Mouse (Mus musculus) lung, postnatal 25 days (tissue): ENCODE results near the gene Pnmal1.

Experiments used
- DNase-seq: peaks from one replicate; pipeline ENCODE4 v3.0.0; 2022; ENCODE audit warnings: low spot score

Pnmal1 gene

DNA sequence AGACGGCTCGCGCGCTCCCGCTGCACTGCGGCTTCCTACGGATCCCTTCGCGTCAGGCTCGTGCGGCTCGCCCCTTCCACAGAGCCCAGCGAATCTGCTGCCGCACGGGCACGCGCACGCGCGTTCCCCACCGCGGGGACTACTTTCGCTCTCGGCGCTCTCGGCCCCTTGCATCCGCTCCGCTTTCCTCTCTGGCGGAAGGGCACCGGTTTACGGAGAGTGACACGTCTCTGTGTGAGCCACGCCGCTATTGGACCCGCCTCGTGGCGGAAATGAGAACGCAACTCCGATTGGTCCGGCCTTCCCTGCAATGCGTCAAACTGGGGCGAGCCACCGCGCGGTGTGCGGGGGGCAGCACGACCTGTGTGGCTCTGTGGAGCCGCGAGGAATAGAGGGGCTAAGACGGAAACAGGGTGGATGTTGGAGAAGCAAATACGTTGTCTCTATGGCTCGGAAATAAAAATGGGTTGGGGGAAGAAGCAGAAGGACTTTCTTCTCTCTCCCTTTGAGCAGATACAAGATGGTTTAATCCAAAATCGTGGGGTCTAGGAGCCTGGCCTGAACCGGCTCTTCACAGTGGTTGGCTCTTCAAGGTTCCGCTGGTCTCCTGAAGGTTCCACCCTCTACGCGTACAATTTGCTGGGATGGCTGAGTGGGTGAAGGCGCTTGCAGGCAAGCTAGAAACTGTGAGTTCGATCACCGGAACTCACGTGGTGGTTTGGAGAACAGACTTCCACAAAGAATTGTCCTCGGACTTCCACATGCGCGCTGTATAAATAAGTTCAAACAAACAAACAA lies 35.2 kb upstream of the Pnmal1 start, which contains the start of gene Calm3:
TSS of gene Calm3 (minus strand) at position 78 of the 798 bp plus-strand sequence.
- peak; percentile 99 for DNase-seq

DNA sequence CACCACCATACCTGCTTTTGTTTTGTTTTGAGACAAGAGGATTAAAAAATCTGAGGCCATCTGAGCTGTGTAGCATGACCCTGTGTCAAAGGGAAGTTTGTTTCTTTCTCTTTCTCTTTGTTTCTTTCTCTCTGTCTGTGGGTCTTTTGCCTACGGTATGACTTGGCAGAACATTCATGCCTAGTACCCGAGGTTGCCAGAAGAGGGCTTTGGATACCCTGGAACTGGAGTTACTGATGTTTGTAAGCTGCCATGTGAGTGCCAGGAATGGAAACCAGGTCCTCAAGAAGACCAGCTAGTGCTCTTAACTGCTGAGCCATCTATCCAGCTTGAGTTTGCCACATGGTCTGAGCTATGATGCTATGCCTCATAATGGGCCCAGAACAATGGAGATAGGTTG lies 31.1 kb upstream of the Pnmal1 start:
- no peak for DNase-seq

DNA sequence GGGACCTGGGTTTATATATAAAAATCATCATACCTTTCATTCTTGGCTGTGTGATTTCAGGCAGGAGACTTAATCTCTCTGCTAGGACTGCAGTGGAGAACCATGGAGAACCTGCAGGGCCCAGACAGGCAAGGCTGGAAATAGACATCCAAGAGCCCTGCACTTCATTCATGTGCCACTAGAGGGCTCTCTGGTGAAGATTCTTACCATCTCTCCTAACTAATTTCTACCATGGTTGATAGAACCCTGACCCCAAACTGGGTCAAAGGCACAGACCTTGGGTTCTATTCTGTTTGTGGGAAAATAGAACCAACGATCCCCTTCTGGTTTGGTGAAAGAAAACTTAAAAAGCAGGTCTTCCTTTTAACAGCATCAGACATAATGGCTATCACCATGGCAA lies 28.6 kb upstream of the Pnmal1 start:
- peak; percentile 68 for DNase-seq

DNA sequence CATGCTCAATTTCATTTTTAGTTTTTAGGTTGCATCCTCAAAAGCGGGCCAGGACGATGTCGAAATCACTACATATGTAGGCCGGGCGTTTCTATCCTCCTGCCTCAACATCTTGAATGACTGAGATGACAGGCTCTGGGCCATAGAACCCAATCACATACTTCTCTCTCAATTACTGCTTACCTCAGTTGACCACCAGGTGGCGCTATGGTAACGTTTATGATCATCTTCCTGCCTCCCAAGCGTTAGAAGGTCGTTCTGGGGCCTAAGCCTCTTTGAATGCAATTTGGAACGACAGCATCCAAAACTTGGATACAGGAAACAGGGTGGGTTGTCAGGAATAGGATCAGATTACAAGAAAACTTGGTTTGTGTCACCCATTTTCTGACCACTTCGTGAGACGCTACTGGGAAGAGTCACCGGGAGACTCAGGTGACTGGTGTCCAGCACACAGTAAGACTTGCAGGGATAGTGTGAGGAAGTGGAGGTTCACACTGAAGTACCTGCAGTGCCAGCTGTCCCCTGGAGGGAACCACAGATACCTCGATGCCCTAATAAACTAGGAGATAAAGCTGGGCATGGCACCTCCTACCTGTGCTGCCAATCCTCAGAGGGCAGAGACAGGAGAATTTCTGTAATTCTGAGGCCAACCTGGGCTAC lies 27.4 kb upstream of the Pnmal1 start:
- peak; percentile 78 for DNase-seq

DNA sequence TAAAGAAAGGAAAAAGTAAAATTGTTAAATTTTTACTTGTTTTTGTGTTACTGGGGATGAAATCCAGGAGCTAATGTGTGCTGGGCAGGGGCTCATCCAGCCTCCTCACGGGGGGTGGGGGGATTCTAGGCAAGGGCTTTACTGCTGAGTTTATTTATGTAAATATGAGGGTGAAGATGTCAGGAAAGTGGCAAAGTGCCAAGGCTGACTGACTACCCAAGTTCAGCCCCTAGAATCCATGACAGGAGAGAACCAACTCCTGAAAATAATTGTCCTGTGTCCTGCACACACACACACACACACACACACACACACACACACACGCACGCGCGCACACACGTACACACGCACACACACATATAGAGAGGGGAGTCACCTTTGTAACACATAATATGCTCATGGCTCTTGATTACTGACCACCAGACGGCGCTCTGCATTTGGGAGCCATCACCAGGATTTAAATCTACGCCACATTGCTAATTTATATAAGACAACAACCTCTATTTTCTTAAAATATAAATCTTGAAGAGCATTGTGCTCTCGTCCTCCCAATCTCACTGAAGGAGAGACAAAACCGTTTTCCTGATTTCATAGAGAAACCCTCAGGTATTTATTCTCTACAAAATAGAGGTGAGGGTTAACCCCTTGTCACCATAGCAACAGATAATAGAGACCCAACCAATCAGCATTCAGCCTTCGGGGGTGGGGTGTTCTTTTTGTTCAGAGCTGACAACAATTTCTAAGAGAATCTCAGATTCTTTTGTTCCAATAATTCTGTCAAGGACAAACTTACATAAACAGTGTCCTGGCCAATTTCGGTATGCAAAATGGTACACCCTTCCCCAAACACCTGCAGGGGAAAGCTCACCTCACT lies 26.5 kb upstream of the Pnmal1 start:
- DNase-seq: no peak

DNA sequence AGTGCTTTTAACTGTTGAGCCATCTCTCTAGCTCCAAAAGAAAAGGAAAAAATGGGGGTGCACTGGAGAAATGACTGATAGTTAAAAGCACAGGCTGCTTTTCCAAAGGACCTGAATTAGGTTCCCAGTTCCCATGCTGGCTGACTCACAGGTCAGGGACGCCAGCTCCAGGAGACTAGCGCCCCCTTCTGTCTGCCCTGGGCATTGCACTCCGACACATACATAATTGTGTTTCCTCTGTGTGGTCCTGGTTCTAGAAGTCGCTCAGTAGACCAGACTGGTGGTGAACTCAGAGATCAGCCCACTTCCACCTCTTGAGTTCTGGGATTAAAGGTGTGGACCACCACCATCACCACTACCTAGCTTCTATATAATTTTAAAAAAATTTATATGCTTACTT lies 22.2 kb upstream of the Pnmal1 start:
- no peak for DNase-seq

DNA sequence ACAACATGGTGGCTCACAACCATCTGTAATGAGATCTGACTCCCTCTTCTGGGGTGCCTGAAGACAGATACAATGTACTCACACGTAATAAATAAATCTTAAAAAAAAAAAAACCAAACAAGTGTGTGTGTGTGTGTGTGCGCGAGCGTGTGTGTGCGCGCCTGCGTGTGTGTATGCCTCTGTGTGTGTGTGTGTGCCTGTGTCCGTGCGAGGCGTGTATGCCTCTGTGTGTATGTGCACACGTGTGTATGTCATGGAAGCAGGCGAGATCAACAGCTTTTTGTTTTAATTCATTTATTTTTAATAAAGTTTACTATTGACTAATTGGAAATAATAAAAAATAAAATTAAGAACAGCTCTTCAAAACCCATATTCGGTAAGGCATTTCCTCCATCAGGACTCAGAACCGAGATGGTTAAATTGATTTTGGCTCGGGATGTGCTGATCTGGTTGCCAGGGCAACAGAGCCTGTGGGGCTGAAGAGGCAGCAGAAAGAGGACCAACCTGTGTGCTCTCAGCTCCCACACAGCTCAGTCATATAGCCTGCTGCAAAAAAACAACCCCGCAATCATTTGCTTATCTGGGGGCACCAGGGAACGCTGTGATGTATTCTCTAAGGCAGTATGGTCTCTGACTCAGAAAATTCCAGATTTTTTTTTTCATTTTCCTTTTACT lies 21.2 kb upstream of the Pnmal1 start:
- DNase-seq: no peak

DNA sequence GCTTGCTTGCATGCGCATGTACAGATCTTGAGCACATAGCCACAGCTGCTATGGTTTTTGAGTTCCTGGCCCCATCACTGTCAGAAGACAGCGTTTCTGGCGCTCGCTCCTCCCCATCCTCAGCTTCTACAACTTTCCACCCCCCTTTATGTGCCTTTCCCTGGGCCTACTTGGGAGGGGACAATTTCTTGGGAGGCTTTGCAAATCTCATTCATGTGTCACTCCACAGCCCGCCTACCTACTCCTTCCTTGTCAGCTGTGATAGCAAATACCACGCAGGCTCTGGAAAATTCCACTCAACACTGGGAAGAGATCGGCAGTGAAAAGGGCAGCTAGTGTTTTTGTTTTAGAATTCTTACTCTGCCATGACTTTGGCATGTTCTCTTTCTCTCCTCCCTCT lies 19.2 kb upstream of the Pnmal1 start:
- peak; percentile 55 for DNase-seq

DNA sequence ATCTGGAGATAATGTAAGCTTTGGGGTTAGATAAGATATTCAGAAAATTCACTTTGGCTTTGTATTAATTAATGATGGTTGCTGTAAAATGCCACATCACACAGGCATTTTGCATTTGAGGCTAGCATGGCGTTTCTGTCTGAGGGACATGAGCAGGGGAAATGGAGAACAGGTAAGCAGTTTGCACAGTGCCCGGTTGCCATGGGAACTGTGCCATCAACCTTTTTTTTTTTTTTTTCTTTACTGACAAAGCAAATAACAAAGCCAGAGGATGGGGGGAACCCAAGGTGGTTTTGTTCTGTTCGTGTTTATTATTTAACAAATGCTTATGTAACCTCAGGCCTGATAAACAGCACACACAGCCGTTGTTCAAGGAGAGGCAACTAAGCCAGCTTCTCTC lies 16.6 kb upstream of the Pnmal1 start:
- no peak for DNase-seq

DNA sequence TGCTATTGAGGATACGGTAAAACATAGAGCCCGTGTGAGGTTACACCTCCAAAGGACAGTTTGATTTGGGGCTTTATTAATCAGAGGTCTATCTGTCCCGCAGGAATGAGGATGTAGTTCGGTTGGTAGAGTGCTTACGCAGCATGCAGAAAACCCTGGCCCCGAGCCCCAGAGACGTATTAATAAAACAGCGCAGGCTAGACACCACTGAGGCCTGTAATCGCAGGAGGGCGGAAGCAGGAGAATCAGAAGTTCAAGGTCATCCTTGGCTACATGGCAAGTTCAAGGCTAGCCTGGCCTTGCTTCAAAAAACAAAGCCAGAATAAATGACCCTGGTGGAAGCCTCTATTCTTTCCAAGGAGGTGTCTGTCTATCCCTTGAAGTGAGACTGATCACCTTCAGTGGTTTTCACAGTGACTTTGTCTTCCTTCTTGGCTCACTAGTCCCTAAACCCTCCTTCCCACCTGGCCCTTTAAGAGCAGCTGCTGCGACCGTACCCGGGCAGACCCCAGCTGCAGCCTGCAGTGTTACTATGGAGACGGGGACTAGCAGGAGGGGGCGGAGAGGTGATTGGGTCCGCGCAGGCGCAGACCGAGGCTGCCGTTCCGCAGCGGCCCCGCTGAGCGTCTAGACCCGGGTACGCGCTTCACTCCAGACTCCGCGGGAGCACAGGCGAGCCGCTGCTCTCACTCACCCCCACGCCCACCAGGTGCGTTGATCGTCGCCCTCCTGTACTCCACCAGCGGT lies 15.2 kb upstream of the Pnmal1 start, which contains the start of gene Pnmal2:
TSS of gene Pnmal2 (plus strand) at position 622 of the 747 bp plus-strand sequence.
- DNase-seq: peak; percentile 54

DNA sequence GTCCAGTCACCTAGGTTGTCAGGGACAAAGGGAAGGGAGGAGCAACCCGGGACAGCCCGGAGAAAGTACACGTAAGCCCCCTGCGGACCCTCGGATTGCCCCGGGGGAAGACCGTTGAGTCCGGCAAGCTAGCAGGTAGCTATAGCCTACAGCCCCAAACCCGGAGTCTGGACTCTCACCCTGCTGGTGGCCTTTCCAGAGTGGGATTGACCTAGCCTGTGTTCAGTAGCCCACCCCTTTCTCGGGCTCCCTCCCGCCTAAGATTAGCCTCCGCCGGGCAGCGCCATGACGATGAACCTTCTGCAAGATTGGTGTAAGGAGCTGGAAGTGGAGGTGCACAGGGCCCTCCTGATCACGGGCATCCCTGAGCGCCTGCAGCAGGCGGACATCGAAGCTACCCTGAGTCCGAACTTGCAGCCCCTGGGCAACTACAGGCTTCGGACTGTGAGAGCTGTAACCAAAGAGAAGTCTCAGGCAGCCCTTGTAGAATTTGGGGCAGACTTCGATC lies 14.6 kb upstream of the Pnmal1 start:
- no peak for DNase-seq

DNA sequence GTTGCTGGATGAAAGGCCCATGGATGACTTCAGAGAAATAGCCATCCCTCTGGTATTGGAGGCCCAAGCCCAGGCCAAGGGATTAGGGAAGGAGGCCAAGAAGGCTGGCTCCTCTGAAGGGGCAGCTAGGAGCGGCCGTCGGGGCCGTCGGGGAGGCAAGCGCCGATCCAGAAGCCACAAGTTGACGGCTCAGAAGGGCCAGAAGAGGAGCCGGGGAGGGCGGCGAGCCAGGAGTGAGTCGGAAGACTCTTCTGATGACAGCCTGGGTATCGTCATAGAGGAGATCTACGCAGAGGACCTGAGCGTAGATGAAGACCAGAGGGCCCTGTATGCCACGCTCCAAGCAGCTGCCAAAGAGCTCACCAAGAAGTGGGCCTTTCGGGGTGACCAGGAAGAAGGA lies 14.1 kb upstream of the Pnmal1 start:
- no peak for DNase-seq

DNA sequence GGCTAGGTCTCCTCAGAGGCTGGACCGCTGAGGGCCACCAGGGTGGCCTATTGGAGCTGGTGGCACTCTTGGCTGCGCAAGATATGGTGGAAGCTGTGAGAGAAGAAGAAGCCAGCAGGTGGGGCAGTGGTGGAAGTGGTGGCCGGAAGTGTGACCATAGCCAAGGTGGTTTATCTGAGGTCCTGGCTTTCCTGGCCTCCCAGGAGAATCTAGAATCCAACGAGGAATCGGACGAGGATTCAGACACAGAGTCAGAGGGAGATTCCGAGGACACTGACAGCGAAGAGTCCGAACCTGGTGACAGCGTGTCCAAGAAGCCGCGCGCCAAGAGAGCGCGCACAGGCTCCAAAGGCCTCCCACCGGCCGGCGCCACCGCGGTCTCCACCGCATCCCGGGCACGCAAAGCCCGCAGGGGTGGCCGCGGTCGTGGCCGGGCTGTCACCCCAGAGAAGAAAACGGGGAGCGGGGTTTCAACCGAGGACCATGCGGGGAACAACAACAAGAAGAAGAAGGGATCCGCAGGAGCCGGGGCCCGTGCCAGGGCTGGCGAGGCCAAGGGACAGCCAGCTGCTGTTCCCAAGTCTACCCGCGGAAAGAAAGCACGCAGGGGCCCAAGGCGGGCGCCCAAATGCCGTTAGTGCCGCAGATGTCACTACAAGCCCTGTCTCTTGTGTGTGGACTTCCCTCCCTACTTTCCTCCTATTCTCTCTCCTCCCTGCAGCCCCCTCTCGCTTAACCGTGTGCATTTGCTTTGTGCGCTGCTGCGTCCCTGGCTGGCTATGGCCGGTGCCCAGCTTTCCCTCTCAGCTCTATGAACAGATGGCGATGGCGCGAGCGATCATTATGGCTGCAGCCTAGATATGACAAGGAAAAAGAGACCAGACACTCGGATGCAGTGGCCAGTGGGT lies 12.8 kb upstream of the Pnmal1 start:
- no peak for DNase-seq

DNA sequence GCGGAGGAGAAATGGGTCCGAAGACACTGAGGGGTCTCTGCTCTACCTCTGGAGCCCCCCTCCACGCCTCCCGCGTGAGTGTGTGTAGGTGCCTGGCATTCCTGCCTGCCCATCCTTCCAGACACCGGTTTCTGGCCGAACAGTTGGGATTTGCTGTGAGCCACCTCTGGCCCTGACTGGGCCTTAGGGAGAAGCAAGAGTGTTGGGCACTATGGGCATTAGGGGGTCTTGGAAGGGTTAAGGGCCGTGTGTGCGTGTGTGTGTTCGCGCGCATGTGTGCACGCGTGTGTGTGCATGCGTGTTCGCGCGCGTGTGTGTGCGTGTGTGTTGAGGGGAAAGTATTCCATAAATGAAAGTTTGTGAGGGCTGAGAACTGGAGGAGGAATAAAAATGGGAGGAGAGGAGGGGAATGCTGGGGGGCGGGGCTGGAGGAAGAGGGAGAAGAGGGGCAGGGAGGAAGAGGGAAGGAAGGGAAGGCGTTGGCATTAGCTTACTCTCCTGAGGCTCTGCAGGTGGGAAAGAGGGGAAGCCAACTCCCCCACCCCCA lies 12.1 kb upstream of the Pnmal1 start:
- DNase-seq: no peak

DNA sequence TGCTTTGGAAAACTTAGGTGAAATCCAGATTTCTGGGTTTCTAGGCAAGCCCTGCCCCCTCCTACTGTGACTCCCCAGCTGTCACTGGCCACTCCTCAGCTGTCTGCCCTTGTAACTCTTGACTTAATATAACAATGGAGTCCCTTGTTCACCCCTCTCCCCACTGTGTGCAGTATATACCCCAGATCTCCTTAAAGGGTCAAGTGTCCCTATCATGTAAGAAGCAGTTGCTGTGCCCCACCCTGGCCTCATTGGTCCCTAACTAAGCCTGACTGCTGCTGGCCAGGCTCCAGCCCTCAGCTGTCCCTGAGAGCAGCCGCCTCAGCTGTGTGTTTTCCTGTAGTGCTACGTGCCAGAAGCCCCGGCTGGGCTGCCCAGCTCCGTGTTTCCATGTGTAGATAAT lies 11.5 kb upstream of the Pnmal1 start:
- no peak for DNase-seq

DNA sequence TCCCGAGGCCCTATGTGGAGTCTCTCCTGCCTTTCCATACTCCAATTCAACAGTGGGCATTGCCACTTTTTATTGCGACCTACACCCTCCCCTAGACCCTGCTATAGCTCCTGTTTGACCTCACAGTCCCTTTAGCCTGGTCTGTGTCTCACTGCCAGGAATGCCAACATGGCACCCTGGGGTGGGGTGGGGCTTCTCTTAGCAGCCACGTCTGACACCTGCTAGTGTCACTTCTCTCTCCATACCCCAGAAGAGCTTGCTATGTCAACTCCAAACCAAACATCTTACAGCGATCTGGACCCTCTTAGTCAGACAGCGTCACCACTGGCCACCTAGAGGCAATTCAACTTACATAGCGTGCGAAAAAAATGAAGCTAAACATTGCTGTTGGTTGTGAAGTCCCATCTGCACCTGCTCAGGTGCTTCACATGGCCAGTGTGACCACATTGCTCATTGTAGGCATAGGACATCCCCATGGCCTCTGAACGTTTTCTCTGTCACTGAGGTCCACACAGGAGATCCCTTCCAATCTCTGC lies 10.5 kb upstream of the Pnmal1 start:
- DNase-seq: no peak

DNA sequence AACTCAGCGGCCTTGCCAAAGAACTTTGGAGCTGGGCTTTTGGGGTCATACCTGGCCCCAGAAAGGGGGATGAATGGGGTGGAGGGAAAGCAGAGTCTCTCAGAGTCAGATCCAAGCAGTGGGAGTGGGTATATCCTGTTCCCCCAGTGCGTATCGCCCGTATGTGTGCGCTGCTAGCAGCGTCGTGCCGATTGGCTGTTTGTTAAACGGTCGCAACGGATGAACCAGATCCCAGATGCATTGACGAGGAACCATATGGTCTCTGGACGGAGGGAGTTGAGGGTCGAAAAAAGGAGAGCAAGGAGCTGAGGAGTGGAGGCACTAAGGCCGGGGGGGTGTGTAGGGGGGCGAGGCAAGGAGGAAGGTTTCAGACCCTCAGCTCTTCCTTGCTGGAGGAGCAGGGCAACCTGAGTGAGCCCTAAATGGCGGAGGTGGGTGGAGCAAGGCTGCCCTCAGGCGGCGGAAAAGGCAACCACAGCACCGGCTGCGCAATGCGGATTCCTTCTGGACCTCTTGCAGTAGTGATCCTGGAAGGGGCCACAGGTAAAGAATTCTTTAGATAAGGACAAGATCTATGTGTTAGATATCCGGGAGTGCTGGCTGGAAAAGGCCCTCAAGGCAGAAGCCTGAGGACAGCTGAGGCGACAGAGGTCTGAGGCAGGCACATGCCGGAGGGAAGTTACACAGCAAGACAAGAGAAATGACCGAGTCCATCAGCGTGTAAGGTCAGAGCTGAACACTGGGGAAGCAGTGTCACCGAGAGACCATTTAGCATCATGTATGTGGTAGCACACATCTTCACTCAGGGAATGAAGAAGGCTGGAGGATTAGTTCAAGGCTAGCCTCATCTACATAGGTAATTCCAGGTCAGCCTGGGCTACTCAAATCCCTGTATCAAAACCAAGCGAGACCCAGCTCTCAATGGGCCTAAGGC lies 9.3 kb upstream of the Pnmal1 start:
- DNase-seq: peak; percentile 57
